Mouse (Mus musculus) limb, embryonic 11.5 days (tissue): ENCODE results near the gene Cdh12. TPM values are rescaled to one million over a fixed set of nuclear protein-coding genes. Genes with fewer than 3 reads are reported as not detected.

Experiments
- ATAC-seq: fragments of 200-750 bp; cut with Nextera tagmentation; 2 replicates; pipeline ENCODE4 v1.8.0; 2017; ENCODE audit warnings: low read depth; ENCODE audit not compliant: insufficient number of reproducible peaks, low FRiP score, low TSS enrichment
- DNase-seq: peaks from one replicate; pipeline ENCODE4 v3.0.0-alpha.2; 2015; ENCODE audit warnings: low spot score
- H3K27ac ChIP-seq: fragments of 300-500 bp; sonication (generic); replicated peaks from 2 replicates; pipeline ENCODE4 v1.5.1; 2014; ENCODE audit warnings: low read depth, mild to moderate bottlenecking, low read length
- H3K27me3 ChIP-seq: fragments of 300-500 bp; sonication (generic); 2 replicates; pipeline ENCODE4 v1.6.1; 2014; ENCODE audit warnings: mild to moderate bottlenecking, low read length, mixed read lengths; ENCODE audit not compliant: control insufficient read depth, insufficient read depth
- H3K36me3 ChIP-seq: fragments of 300-500 bp; sonication (generic); 2 replicates; pipeline ENCODE4 v1.6.1; 2014; ENCODE audit warnings: mild to moderate bottlenecking, low read length, moderate library complexity, mixed read lengths; ENCODE audit not compliant: control insufficient read depth, insufficient read depth
- H3K4me1 ChIP-seq: fragments of 300-500 bp; sonication (generic); 2 replicates; pipeline ENCODE4 v1.6.1; 2014; ENCODE audit warnings: low read length, mixed read lengths; ENCODE audit not compliant: control insufficient read depth, insufficient read depth
- H3K4me2 ChIP-seq: fragments of 300-500 bp; sonication (generic); 2 replicates; pipeline ENCODE4 v1.6.1; 2014; ENCODE audit warnings: low read depth, mild to moderate bottlenecking, moderate library complexity; ENCODE audit not compliant: severe bottlenecking
- H3K4me3 ChIP-seq: fragments of 300-500 bp; sonication (generic); 2 replicates; pipeline ENCODE4 v1.5.1; 2014; ENCODE audit warnings: low read depth, low read length
- H3K9ac ChIP-seq: fragments of 300-500 bp; sonication (generic); 2 replicates; pipeline ENCODE4 v1.6.1; 2014; ENCODE audit warnings: mild to moderate bottlenecking, low read length
- H3K9me3 ChIP-seq: fragments of 300-500 bp; sonication (generic); 2 replicates; pipeline ENCODE4 v1.6.1; 2016; ENCODE audit warnings: low read length; ENCODE audit not compliant: control insufficient read depth
- WGBS: fragments of 180-500 bp; shearing (Covaris S2); extraction: QIAGEN DNeasy Blood & Tissue Kit; methylation state at CpG from one replicate; pipeline ENCODE4 v1.1.7; 2014; 5-methylcytosine and 5-hydroxymethylcytosine counted together
- polyA plus RNA-seq: library from polyadenylated mRNA; unstranded; fragments of >200 nt; fragmentation: Nextera tagmentation; extraction: Ambion mirVana; gene quantifications from 2 replicates; pipeline ENCODE4 v1.2.1, GENCODE M21; 2014

Cdh12 gene
- polyA plus RNA-seq, 1 experiment from 2014 or later, result 0.09 TPM

DNA sequence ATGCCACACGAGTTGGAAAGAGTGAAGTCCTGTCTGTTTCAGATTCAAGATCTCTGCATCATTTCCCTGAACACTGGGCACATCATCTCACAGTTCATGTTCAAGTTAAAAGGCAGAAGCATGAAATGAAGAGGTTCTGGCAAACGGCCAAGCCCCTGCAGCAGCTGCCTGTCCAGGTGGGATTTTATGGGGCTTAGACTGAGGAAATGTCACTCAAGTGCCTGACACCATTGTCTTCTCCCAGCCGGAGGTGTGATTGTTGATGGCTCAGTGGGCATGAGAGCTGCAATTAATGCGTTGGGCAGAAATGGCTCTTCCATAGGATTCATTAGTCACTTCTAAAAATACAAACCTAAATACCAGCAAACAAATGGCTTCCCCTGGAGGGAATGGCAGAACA is 347.9 kb downstream of the Cdh12 start:
- Histone ChIP-seq H3K9ac (no peak overlapping the region), H3K27me3 (no peaks in the 10 kb centered on the region), H3K4me2 (no peak overlapping the region), H3K4me1 (no peaks in the 10 kb centered on the region), H3K9me3 (no peaks in the 10 kb centered on the region), H3K27ac (no peak overlapping the region), H3K36me3 (no peaks in the 10 kb centered on the region), H3K4me3 (no peak overlapping the region)
- ATAC-seq (no peak), DNase-seq (peak; percentile 32)
- 49% methylated on average over 4 of the region's 4 CpGs for WGBS

DNA sequence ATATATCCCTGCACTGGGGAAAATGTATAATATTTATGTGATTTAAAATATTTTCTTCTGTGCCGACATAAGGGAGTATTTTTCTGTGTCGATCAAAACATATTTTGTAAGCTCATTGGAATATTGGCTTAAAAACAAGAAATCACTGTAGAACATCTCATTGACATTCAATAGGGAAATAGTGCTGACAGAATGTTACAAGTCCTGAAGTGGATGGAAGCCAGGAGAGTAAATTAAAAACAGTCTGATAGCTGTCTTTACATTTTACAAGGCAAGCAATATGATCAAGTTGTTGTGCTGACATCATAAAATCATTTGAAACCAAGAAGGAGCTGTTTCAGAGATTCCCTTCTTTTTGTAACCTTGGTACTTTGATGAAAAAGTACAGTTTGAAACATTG is 349.5 kb downstream of the Cdh12 start:
- no peak overlapping the region for H3K4me2 ChIP-seq
- no peaks in the 10 kb centered on the region for H3K4me1 ChIP-seq
- H3K4me3 ChIP-seq, result no peak overlapping the region
- H3K9ac ChIP-seq, result no peak overlapping the region
- no peak overlapping the region for H3K27ac ChIP-seq
- H3K36me3 ChIP-seq, result no peaks in the 10 kb centered on the region
- no peaks in the 10 kb centered on the region for H3K27me3 ChIP-seq
- H3K9me3 ChIP-seq, result no peaks in the 10 kb centered on the region
- no peak for DNase-seq
- 92% methylated on average over 2 of the region's 2 CpGs for WGBS
- no peak for ATAC-seq

DNA sequence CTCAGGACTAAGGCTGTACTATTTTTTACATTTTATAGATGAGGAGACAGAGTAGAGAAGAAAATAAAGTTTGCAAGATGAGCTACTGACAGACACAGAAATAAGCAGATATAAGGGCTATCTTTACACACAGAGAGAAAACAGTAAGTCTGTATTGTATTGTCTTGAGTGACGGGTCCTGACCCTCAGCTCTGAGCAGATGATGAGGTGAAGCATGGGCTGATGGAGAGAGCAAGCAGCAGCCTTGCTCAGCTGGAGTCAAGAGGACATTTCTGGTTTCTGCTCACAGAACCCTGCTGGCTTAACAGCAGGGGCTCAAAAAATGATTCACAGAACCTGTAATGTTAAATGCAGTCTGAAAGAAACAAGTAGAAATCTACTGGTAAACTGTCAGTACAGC is 386.8 kb downstream of the Cdh12 start:
- no peak overlapping the region for H3K27ac ChIP-seq
- H3K4me1 ChIP-seq, result 0 out of 2 replicates have a peak, but pooled peaks cover 2% of the 10 kb centered on the region
- WGBS, result 65% methylated on average over 1 of the region's 1 CpGs
- no peaks in the 10 kb centered on the region for H3K9me3 ChIP-seq
- H3K27me3 ChIP-seq, result no peaks in the 10 kb centered on the region
- DNase-seq, result no peak
- H3K9ac ChIP-seq, result no peak overlapping the region
- H3K4me3 ChIP-seq, result no peak overlapping the region
- H3K36me3 ChIP-seq, result no peaks in the 10 kb centered on the region
- no peak overlapping the region for H3K4me2 ChIP-seq
- ATAC-seq, result no peak

DNA sequence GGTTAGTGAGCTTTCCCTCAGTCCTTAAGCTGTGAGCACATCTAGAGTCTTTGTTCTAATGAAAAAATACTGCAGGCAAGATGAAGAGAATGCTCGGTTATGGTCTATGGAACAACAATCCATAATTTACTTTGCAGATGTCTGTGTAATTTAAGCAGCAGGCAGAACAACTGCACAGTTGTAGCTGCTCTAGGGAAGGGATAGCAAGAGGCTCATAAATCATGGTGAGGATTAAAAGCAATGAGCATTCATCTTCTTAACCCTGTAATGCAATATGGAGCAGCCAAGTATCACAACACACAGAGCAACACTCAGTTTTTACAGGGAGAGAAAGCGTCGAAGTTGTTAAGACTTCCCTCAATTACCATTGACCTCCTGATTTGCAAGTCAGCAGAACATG is 387.9 kb downstream of the Cdh12 start:
- 0 out of 2 replicates have a peak, but pooled peaks cover 2% of the 10 kb centered on the region for H3K4me1 ChIP-seq
- no peaks in the 10 kb centered on the region for H3K9me3 ChIP-seq
- 25% methylated on average over 3 of the region's 3 CpGs for WGBS
- no peaks in the 10 kb centered on the region for H3K27me3 ChIP-seq
- no peak overlapping the region for H3K27ac ChIP-seq
- no peak overlapping the region for H3K9ac ChIP-seq
- peak; percentile 85; the same call in 1 of the 2 replicates for ATAC-seq
- H3K4me3 ChIP-seq, result no peak overlapping the region
- no peak for DNase-seq
- no peaks in the 10 kb centered on the region for H3K36me3 ChIP-seq
- no peak overlapping the region for H3K4me2 ChIP-seq

DNA sequence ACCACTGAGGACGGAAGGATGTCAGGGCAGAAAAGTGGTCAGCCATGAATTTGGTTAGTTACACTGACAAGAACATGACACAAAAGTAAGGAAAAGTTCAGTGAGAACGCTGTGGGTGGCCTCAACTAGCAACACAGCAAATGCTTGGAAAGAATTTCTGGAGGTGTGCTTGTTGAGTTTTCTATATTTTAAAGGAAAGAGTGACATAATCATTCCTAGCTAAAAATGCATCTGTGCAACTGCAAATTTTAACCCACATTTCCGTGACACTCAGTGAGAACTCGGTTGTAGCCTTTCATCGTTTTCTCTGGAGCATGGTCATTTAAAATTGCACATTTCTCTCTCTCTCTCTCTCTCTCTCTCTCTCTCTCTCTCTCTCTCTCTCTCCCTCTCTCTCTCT is 392.4 kb downstream of the Cdh12 start:
- Histone ChIP-seq H3K27ac (no peak overlapping the region), H3K9me3 (no peaks in the 10 kb centered on the region), H3K27me3 (no peaks in the 10 kb centered on the region), H3K36me3 (no peaks in the 10 kb centered on the region), H3K4me1 (no peaks in the 10 kb centered on the region), H3K9ac (no peak overlapping the region), H3K4me2 (no peak overlapping the region), H3K4me3 (no peak overlapping the region)
- DNase-seq (no peak), ATAC-seq (no peak)
- WGBS, result 94% methylated on average over 5 of the region's 5 CpGs

DNA sequence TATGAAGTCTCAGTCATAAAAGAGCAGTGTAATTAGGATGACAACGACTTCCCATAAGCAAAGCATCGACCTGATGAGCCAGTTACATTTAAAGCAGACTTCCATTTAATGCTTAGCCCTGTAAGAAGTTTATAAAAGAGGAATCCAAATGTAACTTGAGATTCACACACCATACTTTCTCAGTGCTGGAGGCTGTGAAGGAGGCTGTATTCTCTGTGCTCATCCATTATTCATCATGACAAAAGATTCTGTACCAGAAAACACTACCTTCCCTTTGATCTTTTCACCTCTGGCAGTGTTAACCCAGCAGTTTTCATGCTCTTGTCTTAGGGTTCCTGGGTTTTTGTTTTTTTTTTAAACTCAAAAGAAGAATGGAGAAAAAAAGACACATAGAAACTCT is 414.0 kb downstream of the Cdh12 start:
- Histone ChIP-seq H3K4me3 (no peak overlapping the region), H3K27ac (no peak overlapping the region), H3K9ac (no peak overlapping the region), H3K4me1 (no peaks in the 10 kb centered on the region), H3K36me3 (no peaks in the 10 kb centered on the region), H3K27me3 (no peaks in the 10 kb centered on the region), H3K4me2 (no peak overlapping the region), H3K9me3 (no peaks in the 10 kb centered on the region)
- WGBS, result 50% methylated on average over 2 of the region's 2 CpGs
- ATAC-seq (no peak), DNase-seq (no peak)

DNA sequence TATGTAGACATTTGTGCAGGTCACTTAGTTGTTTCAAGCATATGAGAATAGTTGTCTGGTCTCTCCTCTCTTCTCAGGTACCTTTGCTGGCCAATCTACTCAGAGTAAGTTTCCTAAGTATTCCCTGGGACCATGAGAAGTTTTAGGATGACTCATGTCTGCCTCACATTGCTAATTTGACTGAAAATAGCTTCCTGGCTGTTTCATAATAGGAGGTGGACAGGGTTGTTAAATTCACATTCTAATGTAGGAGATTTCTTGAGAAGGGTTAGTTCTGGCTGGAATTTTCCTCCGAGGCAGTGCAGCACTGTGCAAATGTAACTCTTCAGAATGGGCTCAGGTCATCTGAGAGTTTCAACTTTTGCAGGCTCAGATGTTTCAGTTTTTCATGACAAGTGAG is 423.5 kb downstream of the Cdh12 start:
- no peak for ATAC-seq
- 73% methylated on average over 1 of the region's 1 CpGs for WGBS

DNA sequence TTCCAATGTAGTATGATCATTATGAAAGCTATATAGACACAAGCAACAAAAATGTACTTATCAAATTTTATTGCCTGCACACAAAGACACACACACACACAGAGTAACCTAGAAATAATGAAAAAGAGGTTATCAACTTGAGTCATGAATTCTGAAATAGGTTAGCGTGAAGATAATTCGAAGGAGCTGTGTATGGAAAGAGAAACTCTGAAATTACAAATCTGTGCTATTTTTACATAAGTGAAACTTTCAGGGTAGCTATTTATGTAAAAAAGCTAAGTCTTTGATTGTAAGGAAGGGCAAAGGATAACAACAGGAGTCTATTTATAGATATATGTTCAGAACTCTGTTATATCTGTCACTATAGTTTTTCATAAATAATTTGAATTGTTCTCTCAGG is 427.9 kb downstream of the Cdh12 start:
- DNase-seq (no peak), ATAC-seq (no peak)
- Histone ChIP-seq H3K36me3 (no peaks in the 10 kb centered on the region), H3K9me3 (no peaks in the 10 kb centered on the region), H3K4me1 (no peaks in the 10 kb centered on the region), H3K27ac (no peak overlapping the region), H3K4me3 (no peak overlapping the region), H3K27me3 (no peaks in the 10 kb centered on the region), H3K4me2 (no peak overlapping the region), H3K9ac (no peak overlapping the region)
- WGBS, result 93% methylated on average over 2 of the region's 2 CpGs

More for the DNA sequence above, 423.5 kb downstream of the Cdh12 start:
- Histone ChIP-seq H3K4me3 (no peak overlapping the region), H3K9ac (no peak overlapping the region), H3K9me3 (no peaks in the 10 kb centered on the region), H3K4me1 (no peaks in the 10 kb centered on the region), H3K4me2 (no peak overlapping the region), H3K27me3 (no peaks in the 10 kb centered on the region), H3K36me3 (no peaks in the 10 kb centered on the region), H3K27ac (no peak overlapping the region)
- DNase-seq, result no peak

DNA sequence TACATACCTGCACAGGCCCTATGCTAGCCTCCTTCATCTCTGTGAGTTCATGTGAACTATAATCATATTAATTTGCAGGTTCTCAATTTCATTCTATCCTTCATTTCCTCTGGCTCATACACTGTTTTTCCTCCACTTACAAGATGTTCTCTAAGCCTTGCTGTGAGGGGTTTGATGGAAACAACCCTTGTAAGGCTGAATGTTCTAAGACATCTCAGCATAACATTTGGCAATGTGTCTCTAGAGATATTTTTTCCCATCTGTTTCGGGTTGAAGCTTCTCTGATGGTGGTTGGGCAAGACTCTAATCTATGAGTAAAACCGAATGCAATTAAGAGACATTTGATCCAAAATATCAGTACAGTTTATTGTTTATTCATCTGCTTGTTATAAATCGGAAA is 444.4 kb downstream of the Cdh12 start:
- Histone ChIP-seq H3K4me1 (no peaks in the 10 kb centered on the region), H3K4me2 (no peak overlapping the region), H3K27ac (no peak overlapping the region), H3K4me3 (no peak overlapping the region), H3K9me3 (no peaks in the 10 kb centered on the region), H3K36me3 (no peaks in the 10 kb centered on the region), H3K27me3 (no peaks in the 10 kb centered on the region), H3K9ac (no peak overlapping the region)
- no peak for DNase-seq
- WGBS, result 86% methylated on average over 3 of the region's 3 CpGs
- no peak for ATAC-seq
